Mouse (Mus musculus) heart, embryonic 10.5 days (tissue): ENCODE measurements around the gene Tmem222. TPM values are rescaled to one million over a fixed set of nuclear protein-coding genes. Genes with fewer than 3 reads are reported as not detected.

Experiments used
- DNase-seq: peaks from one replicate; pipeline ENCODE4 v3.0.0-alpha.2; 2017; ENCODE audit warnings: low spot score
- H3K27ac ChIP-seq: fragments of 300-500 bp; sonication (generic); 2 replicates; pipeline ENCODE4 v1.5.1; 2016; ENCODE audit warnings: mild to moderate bottlenecking
- H3K27me3 ChIP-seq: fragments of 300-500 bp; sonication (generic); 2 replicates; pipeline ENCODE4 v1.6.1; 2016; ENCODE audit warnings: mild to moderate bottlenecking; ENCODE audit not compliant: poor library complexity, insufficient read depth, severe bottlenecking
- H3K36me3 ChIP-seq: fragments of 300-500 bp; sonication (generic); 2 replicates; pipeline ENCODE4 v1.6.1; 2016; ENCODE audit warnings: mild to moderate bottlenecking, moderate library complexity
- H3K4me1 ChIP-seq: fragments of 300-500 bp; sonication (generic); 2 replicates; pipeline ENCODE4 v1.6.1; 2016; ENCODE audit warnings: mild to moderate bottlenecking
- H3K4me3 ChIP-seq: fragments of 300-500 bp; sonication (generic); 2 replicates; pipeline ENCODE4 v1.5.1; 2016; ENCODE audit warnings: mild to moderate bottlenecking, moderate library complexity
- H3K9me3 ChIP-seq: fragments of 300-500 bp; sonication (generic); 2 replicates; pipeline ENCODE4 v1.6.1; 2016; ENCODE audit warnings: mild to moderate bottlenecking, moderate library complexity
- WGBS: fragments of 180-500 bp; shearing (Covaris S2); methylation state at CpG from one replicate; pipeline ENCODE4 v1.1.7; 2016; 5-methylcytosine and 5-hydroxymethylcytosine counted together
- polyA plus RNA-seq: library from polyadenylated mRNA; unstranded; fragments of >200 nt; fragmentation: Nextera tagmentation; extraction: Ambion mirVana; gene quantifications from 2 replicates; pipeline ENCODE4 v1.2.1, GENCODE M21; 2016

Gene Tmem222
- polyA plus RNA-seq, 1 experiment from 2014 or later: 75.2 TPM

GRCm38 (mm10) chr4:133281513-133281912 lies 3.9 kb upstream of the Tmem222 start:
- Histone ChIP-seq H3K36me3 (no peaks in the 10 kb centered on the region), H3K27ac (peak overlapping the region; percentile 92), H3K4me1 (peaks cover 57% of the 10 kb centered on the region), H3K4me3 (peak overlapping the region; percentile 43), H3K27me3 (no peaks in the 10 kb centered on the region), H3K9me3 (no peaks in the 10 kb centered on the region)
- DNase-seq: no peak
- 21% methylated on average over 7 of the region's 7 CpGs for whole genome bisulfite sequencing

GRCm38 (mm10) chr4:133278482-133278881 lies 890 bp upstream of the Tmem222 start:
- 84% methylated on average over 3 of the region's 3 CpGs for WGBS
- no peaks in the 10 kb centered on the region for H3K9me3 ChIP-seq
- no peak for DNase-seq
- no peaks in the 10 kb centered on the region for H3K27me3 ChIP-seq
- peak overlapping the region; percentile 82 for H3K4me3 ChIP-seq
- H3K4me1 ChIP-seq: peaks cover 45% of the 10 kb centered on the region
- peak overlapping the region; percentile 92 for H3K27ac ChIP-seq
- peaks cover 4% of the 10 kb centered on the region; the same call in 1 of the 2 replicates for H3K36me3 ChIP-seq

DNA sequence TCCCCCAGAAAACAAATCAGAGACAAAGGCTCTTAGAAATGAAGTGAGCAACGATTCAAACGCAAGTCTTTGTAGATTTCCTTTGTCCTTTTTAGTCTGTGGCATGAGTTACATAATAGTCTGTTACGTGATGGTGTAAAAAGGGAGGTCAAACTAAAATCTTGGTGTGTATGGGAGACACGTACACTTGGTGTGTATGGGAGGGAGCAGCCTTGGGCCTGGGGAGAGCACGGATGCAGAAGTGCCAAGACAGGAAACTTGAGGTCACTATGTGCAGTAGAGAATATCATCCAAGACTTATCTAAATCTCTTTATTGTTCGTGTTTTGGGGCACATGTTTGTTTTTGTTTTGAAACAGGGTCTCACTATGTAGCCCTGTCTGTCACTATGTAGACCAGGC lies 475 bp upstream of the Tmem222 start:
- Histone ChIP-seq H3K9me3 (no peaks in the 10 kb centered on the region), H3K4me1 (peaks cover 41% of the 10 kb centered on the region), H3K36me3 (peaks cover 4% of the 10 kb centered on the region; the same call in 1 of the 2 replicates), H3K27me3 (no peaks in the 10 kb centered on the region), H3K4me3 (peak overlapping the region; percentile 82), H3K27ac (peak overlapping the region; percentile 92)
- DNase-seq: no peak
- 28% methylated on average over 6 of the region's 6 CpGs for WGBS

DNA sequence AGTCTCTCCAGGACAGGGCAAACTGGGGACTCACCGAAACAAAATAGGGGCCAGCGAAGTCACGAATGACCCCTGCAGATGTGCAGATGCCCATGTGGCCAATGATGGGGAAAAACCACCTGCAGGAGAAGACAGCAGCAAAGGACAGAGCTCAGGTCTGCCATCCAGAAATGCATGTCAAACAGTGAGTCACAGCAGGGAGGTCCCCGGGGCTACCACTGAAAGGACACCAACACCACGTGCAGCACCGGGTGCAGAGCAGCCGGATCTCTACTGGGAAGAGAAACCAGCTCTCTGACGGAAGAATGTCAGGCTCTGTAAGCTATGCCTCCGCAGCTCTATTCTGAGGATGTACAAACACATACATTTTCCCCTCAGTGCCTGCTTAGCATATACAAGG lies 6.7 kb downstream of the Tmem222 start:
- no peak for DNase-seq
- Histone ChIP-seq H3K36me3 (peaks cover 53% of the 10 kb centered on the region), H3K4me3 (no peak overlapping the region), H3K27ac (no peak overlapping the region), H3K27me3 (no peaks in the 10 kb centered on the region), H3K4me1 (peaks cover 5% of the 10 kb centered on the region), H3K9me3 (no peaks in the 10 kb centered on the region)
- WGBS: 86% methylated on average over 9 of the region's 9 CpGs

GRCm38 (mm10) chr4:133269596-133269995 lies 8.0 kb downstream of the Tmem222 start:
- no peaks in the 10 kb centered on the region for H3K4me1 ChIP-seq
- DNase-seq: no peak
- H3K9me3 ChIP-seq: no peaks in the 10 kb centered on the region
- no peak overlapping the region for H3K4me3 ChIP-seq
- H3K27me3 ChIP-seq: no peaks in the 10 kb centered on the region
- 90% methylated on average over 3 of the region's 3 CpGs for WGBS
- H3K36me3 ChIP-seq: peaks cover 64% of the 10 kb centered on the region
- no peak overlapping the region for H3K27ac ChIP-seq

DNA sequence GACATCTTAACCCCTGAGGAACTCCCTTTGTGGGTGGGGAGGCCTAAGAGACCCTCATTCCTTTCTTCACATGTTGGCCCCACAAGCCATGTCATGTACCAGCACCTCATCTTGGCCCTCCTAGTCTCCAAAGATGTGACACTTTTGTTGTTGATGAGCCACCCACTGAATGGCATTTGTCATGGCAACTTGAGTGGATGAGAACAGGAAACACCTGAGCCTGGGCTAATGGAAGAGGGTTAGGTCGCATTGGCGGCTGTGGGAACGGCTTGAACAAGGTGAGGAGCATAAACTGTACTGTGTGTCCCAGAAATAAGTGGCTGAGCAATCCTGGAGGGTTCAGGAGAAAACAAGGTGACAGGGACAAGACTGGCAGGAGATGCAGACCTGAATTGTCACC lies 8.7 kb downstream of the Tmem222 start:
- Histone ChIP-seq H3K9me3 (no peaks in the 10 kb centered on the region), H3K4me1 (no peaks in the 10 kb centered on the region), H3K27ac (no peak overlapping the region), H3K27me3 (no peaks in the 10 kb centered on the region), H3K4me3 (no peak overlapping the region), H3K36me3 (peaks cover 69% of the 10 kb centered on the region)
- DNase-seq: no peak
- 92% methylated on average over 3 of the region's 3 CpGs for WGBS

GRCm38 (mm10) chr4:133266248-133266880 lies 11.2 kb downstream of the Tmem222 start:
- Histone ChIP-seq H3K27ac (no peak overlapping the region), H3K4me3 (no peak overlapping the region), H3K4me1 (no peaks in the 10 kb centered on the region; the same call in 1 of the 2 replicates), H3K36me3 (peaks cover 79% of the 10 kb centered on the region), H3K27me3 (no peaks in the 10 kb centered on the region; the same call in 1 of the 2 replicates), H3K9me3 (no peaks in the 10 kb centered on the region)
- no peak for DNase-seq
- WGBS: 93% methylated on average over 12 of the region's 12 CpGs

DNA sequence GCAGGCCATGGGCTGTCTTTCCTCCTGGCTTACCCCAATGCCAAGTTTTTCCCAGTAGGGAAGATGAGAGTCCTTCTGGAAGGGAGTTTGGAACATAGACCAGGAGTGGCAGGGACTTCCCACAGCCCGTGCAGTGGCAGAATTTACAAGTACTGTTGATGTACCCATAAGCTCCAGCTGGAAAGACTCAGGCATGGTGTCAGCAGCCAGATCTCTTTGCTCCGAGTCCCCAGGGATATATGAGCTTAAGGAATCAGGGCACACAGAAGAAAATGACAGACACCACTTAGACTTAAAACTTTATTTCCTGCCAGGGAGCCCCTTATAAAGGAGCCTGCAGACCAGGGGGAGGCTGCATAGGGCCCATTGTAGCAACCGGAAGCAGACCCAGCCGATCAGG lies 11.8 kb downstream of the Tmem222 start:
- H3K9me3 ChIP-seq: no peaks in the 10 kb centered on the region
- 89% methylated on average over 4 of the region's 4 CpGs for WGBS
- no peak for DNase-seq
- H3K27me3 ChIP-seq: peaks cover 4% of the 10 kb centered on the region; the same call in 1 of the 2 replicates
- H3K27ac ChIP-seq: no peak overlapping the region
- H3K4me1 ChIP-seq: no peaks in the 10 kb centered on the region; the same call in 1 of the 2 replicates
- peaks cover 76% of the 10 kb centered on the region for H3K36me3 ChIP-seq
- no peak overlapping the region for H3K4me3 ChIP-seq

DNA sequence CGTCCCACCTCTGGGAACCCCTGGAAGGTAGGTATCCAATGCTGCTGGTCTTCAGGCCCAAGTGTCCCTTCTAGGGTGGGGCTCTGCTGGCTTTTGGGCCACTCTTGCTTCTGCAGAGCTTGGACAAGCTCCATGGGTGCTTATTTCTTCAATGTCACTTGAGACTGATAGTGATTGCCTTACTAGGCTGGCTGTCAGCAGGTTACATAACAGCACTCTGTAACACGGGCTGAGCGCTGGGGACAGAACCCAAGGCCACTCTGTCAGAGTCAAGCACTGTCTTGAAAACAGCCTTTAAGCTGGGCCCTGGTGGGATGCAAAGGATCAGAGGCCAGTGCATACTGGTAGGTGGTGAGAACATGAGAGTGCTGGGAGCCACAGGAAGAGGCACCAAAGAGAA lies 12.3 kb downstream of the Tmem222 start:
- Histone ChIP-seq H3K4me1 (no peaks in the 10 kb centered on the region; the same call in 1 of the 2 replicates), H3K27me3 (peaks cover 9% of the 10 kb centered on the region; the same call in 1 of the 2 replicates), H3K27ac (no peak overlapping the region), H3K4me3 (no peak overlapping the region), H3K9me3 (no peaks in the 10 kb centered on the region), H3K36me3 (peaks cover 74% of the 10 kb centered on the region)
- WGBS: 91% methylated on average over 3 of the region's 3 CpGs
- DNase-seq: no peak

DNA sequence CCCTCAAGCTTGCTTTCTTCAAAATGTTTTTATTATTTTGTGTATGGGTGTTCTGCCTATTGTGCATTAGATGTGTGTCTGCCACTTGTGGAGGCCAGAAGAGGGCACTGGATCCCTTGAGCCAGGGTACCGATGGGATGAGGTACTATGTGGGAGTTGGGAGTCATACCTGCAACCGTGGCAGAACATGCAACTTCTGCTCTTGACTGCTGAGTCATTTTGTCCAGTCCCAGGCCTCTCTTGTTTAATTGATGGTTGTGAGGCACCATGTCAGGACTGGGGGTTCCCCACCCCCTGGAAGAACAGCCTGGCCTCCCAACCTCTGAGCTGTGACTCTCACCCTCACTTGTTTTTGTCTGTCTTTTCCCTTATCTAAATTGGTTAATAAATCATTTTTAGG lies 13.0 kb downstream of the Tmem222 start:
- Histone ChIP-seq H3K27me3 (peaks cover 16% of the 10 kb centered on the region; the same call in 1 of the 2 replicates), H3K36me3 (peaks cover 67% of the 10 kb centered on the region), H3K4me1 (no peaks in the 10 kb centered on the region; the same call in 1 of the 2 replicates), H3K9me3 (no peaks in the 10 kb centered on the region), H3K27ac (no peak overlapping the region), H3K4me3 (peak overlapping the region; percentile 3; the same call in 1 of the 2 replicates)
- no peak for DNase-seq
- 98% methylated on average over 2 of the region's 2 CpGs for WGBS

- Histone ChIP-seq H3K9me3 (no peaks in the 10 kb centered on the region), H3K27me3 (peaks cover 22% of the 10 kb centered on the region), H3K36me3 (peaks cover 59% of the 10 kb centered on the region), H3K4me1 (no peaks in the 10 kb centered on the region; the same call in 1 of the 2 replicates), H3K4me3 (no peak overlapping the region), H3K27ac (no peak overlapping the region)
- no peak for DNase-seq
- WGBS: 83% methylated on average over 5 of the region's 5 CpGs
Observed at GRCm38 (mm10) chr4:133263756-133264155, 13.8 kb downstream of the Tmem222 start.

DNA sequence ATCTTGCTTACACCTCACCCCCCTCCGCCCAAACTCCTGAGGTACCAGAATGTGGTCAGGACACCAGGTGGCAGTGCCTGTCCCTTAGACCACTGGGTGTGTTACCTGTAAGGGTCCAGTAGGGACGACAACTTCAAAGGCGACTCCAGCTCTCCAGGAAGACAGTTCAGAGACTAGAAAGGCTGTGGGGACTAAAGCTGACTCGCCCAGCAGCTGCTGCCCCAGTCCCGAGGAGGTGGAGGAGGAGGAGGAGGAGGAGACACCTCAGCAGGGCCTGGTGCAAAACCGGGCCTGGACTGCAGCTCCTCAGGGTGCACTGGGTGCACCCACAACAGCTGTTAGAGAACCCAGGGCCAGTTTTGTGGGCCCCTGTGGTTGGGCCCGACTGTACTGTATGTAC lies 14.7 kb downstream of the Tmem222 start, which contains the start of gene Sytl1:
TSS of gene Sytl1 (minus strand) at position 232 of the 400 bp plus-strand sequence.
- Histone ChIP-seq H3K4me3 (no peak within 1 kb of the TSS), H3K9me3 (no peaks in the 10 kb centered on the region), H3K4me1 (no peaks in the 10 kb centered on the region; the same call in 1 of the 2 replicates), H3K27ac (0 out of 2 replicates have a peak within 1 kb of the TSS, but pooled peaks have one; percentile 25), H3K36me3 (peaks cover 50% of the 10 kb centered on the region), H3K27me3 (peaks cover 31% of the 10 kb centered on the region)
- no peak for DNase-seq
- 35% methylated on average over 7 of the region's 7 CpGs for WGBS

GRCm38 (mm10) chr4:133262375-133262765 lies 15.2 kb downstream of the Tmem222 start:
- WGBS: 60% methylated on average over 7 of the region's 7 CpGs
- H3K4me3 ChIP-seq: no peak overlapping the region
- DNase-seq: no peak

More at GRCm38 (mm10) chr4:133262375-133262765, 15.2 kb downstream of the Tmem222 start:
- Histone ChIP-seq H3K27me3 (peaks cover 36% of the 10 kb centered on the region), H3K4me1 (peaks cover under 1% of the 10 kb centered on the region; the same call in 1 of the 2 replicates), H3K36me3 (peaks cover 45% of the 10 kb centered on the region), H3K9me3 (no peaks in the 10 kb centered on the region), H3K27ac (0 out of 2 replicates have a peak overlapping the region, but pooled peaks have one; percentile 25)
